Mouse (Mus musculus): ENCODE measurements around the gene Mier3.

DNA sequence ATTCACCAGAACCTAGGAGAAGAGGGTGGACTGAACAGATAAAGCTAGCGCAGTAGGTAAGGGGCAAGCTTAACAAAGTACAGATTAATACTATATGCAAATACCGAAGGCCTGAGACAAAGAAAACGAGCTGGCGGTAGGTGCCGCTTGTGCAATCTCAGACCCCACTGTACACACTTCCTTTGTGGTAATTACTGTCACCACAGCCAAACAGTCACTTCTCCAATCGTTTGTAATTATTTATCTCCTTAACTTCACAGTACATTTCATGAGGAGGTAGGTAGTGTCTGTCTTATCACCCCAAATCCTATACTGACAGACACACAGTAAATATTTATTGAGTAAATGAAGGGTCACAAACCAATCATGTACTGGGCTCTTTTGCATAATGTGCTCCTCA lies 40.5 kb upstream of the Mier3 start:
- TF ChIP-seq CTCF (IDR thresholded peaks at IDR 0.05; ENCODE audit: low read depth), result no peak
- TF ChIP-seq EP300 (optimal IDR thresholded peaks at IDR 0.05), result no peak

Measured in stomach, postnatal 0 days (tissue).